11 mouse cellular contexts compared by ENCODE assay signal in genomic region chr11:117954819-117955218, GRCm38 (mm10). TPM values are rescaled to one million over a fixed set of nuclear protein-coding genes. Genes with fewer than 3 reads are reported as not detected.
A peak's percentile ranks its signal among the peaks of the same experiment; 100 is the strongest.
DNase-seq lines count a peak whose midpoint lies in the region; ATAC-seq and TF ChIP-seq lines count a peak whose summit lies in the region.
"Had no signal": no experiment of that assay in that cellular context is flagged by ENCODE, and none has a peak within 500 bp of the region (broad histone marks: within the 10 kb centered on the region; RNA-seq: fewer than 3 reads in every experiment).

No protein-coding gene starts in this region.

- peaks cover 9% of the 10 kb centered on the region for H3K4me1 ChIP-seq in hindbrain, postnatal 0 days (ENCODE audit: insufficient read depth, low read length)
- H3K4me1 ChIP-seq in hindbrain, embryonic 13.5 days (replicated peaks), result peaks cover 34% of the 10 kb centered on the region
- H3K4me1 ChIP-seq in intestine, embryonic 16.5 days (ENCODE audit: control insufficient read depth, insufficient read depth, low read length), result peaks cover 30% of the 10 kb centered on the region
- peaks cover 1% of the 10 kb centered on the region for H3K4me1 ChIP-seq in neural tube, embryonic 14.5 days (ENCODE audit: control insufficient read depth, insufficient read depth, low read length)
- H3K4me1 ChIP-seq in midbrain, postnatal 0 days (ENCODE audit: insufficient read depth, low read length), result peaks cover 3% of the 10 kb centered on the region; the same call in 1 of the 2 replicates

- no peak for TF ChIP-seq CTCF in hindbrain, postnatal 0 days (IDR thresholded peaks at IDR 0.05; ENCODE audit: low read depth)
- TF ChIP-seq CTCF in midbrain, postnatal 0 days (IDR thresholded peaks at IDR 0.05), result no peak

- H3K27ac ChIP-seq in hindbrain, postnatal 0 days, result no peak overlapping the region
- H3K27ac ChIP-seq in hindbrain, embryonic 13.5 days, result no peak overlapping the region
- peak overlapping the region; percentile 30; the same call in 1 of the 2 replicates for H3K27ac ChIP-seq in intestine, embryonic 16.5 days (ENCODE audit: low read length)
- peak overlapping the region; percentile 34; the same call in 1 of the 2 replicates for H3K27ac ChIP-seq in neural tube, embryonic 14.5 days (ENCODE audit: low read depth, low read length)
- H3K27ac ChIP-seq in midbrain, postnatal 0 days (ENCODE audit: low read depth, low read length), result no peak overlapping the region

- peak; percentile 40 for DNase-seq in hindbrain, postnatal 0 days (ENCODE audit: low spot score)
- peak; percentile 46 for DNase-seq in right cerebral cortex, postnatal 14 days
- no peak for DNase-seq in right cerebral cortex, postnatal 4 days
- no peak for DNase-seq in midbrain, postnatal 0 days (ENCODE audit: low spot score)
- DNase-seq: adrenal gland, adult 8-10 months; gastrocnemius, postnatal 14 days; liver, postnatal 0 days had no signal

- 0 out of 2 replicates have a peak, but pooled peaks cover 4% of the 10 kb centered on the region for H3K27me3 ChIP-seq in hindbrain, postnatal 0 days (ENCODE audit: insufficient read depth, low read length)
- peaks cover 30% of the 10 kb centered on the region for H3K27me3 ChIP-seq in hindbrain, embryonic 13.5 days
- no peaks in the 10 kb centered on the region for H3K27me3 ChIP-seq in intestine, embryonic 16.5 days (replicated peaks; ENCODE audit: control insufficient read depth, insufficient read depth, low read length)
- H3K27me3 ChIP-seq in neural tube, embryonic 14.5 days (ENCODE audit: control insufficient read depth, insufficient read depth, low read length), result no peaks in the 10 kb centered on the region
- H3K27me3 ChIP-seq in midbrain, postnatal 0 days (ENCODE audit: insufficient read depth, low read length), result no peaks in the 10 kb centered on the region

- ATAC-seq in hindbrain, postnatal 0 days, result no peak
- no peak for ATAC-seq in hindbrain, embryonic 13.5 days (ENCODE audit: low FRiP score)
- ATAC-seq in intestine, embryonic 16.5 days, result no peak
- no peak for ATAC-seq in neural tube, embryonic 14.5 days (ENCODE audit: low read depth)
- no peak for ATAC-seq in midbrain, postnatal 0 days (ENCODE audit: low FRiP score)
- ATAC-seq: forebrain, embryonic 16.5 days had no signal

- no peak overlapping the region for H3K4me3 ChIP-seq in hindbrain, postnatal 0 days (ENCODE audit: low read length)
- H3K4me3 ChIP-seq in hindbrain, embryonic 13.5 days, result no peak overlapping the region
- H3K4me3 ChIP-seq in intestine, embryonic 16.5 days (ENCODE audit: low read length), result no peak overlapping the region
- no peak overlapping the region for H3K4me3 ChIP-seq in neural tube, embryonic 14.5 days (ENCODE audit: low read depth, low read length)
- no peak overlapping the region for H3K4me3 ChIP-seq in midbrain, postnatal 0 days (ENCODE audit: low read depth, low read length)

- 69% methylated on average over 9 of the region's 9 CpGs for WGBS in hindbrain, postnatal 0 days
- 81% methylated on average over 9 of the region's 9 CpGs for WGBS in hindbrain, embryonic 13.5 days
- WGBS in intestine, embryonic 16.5 days, result 74% methylated on average over 9 of the region's 9 CpGs
- 79% methylated on average over 9 of the region's 9 CpGs for WGBS in neural tube, embryonic 14.5 days
- 81% methylated on average over 9 of the region's 9 CpGs for WGBS in midbrain, postnatal 0 days

- H3K9me3 ChIP-seq in hindbrain, postnatal 0 days (ENCODE audit: low read length), result no peaks in the 10 kb centered on the region
- no peaks in the 10 kb centered on the region for H3K9me3 ChIP-seq in hindbrain, embryonic 13.5 days
- H3K9me3 ChIP-seq in intestine, embryonic 16.5 days (ENCODE audit: control insufficient read depth, low read length), result no peaks in the 10 kb centered on the region
- H3K9me3 ChIP-seq in neural tube, embryonic 14.5 days (ENCODE audit: control insufficient read depth, low read length), result no peaks in the 10 kb centered on the region
- no peaks in the 10 kb centered on the region for H3K9me3 ChIP-seq in midbrain, postnatal 0 days (ENCODE audit: low read length)

- no peaks in the 10 kb centered on the region for H3K36me3 ChIP-seq in hindbrain, postnatal 0 days (ENCODE audit: insufficient read depth, low read length)
- no peaks in the 10 kb centered on the region for H3K36me3 ChIP-seq in hindbrain, embryonic 13.5 days
- H3K36me3 ChIP-seq in intestine, embryonic 16.5 days (ENCODE audit: control insufficient read depth, insufficient read depth, low read length), result no peaks in the 10 kb centered on the region
- H3K36me3 ChIP-seq in neural tube, embryonic 14.5 days (ENCODE audit: control insufficient read depth, insufficient read depth, low read length), result no peaks in the 10 kb centered on the region
- no peaks in the 10 kb centered on the region for H3K36me3 ChIP-seq in midbrain, postnatal 0 days (ENCODE audit: insufficient read depth, low read length)

- H3K4me2 ChIP-seq in hindbrain, postnatal 0 days (ENCODE audit: low read depth, low read length), result no peak overlapping the region
- H3K4me2 ChIP-seq in hindbrain, embryonic 13.5 days, result no peak overlapping the region
- H3K4me2 ChIP-seq in intestine, embryonic 16.5 days (ENCODE audit: low read depth, low read length), result no peak overlapping the region
- H3K4me2 ChIP-seq in neural tube, embryonic 14.5 days (ENCODE audit: low read depth, low read length), result no peak overlapping the region
- no peak overlapping the region for H3K4me2 ChIP-seq in midbrain, postnatal 0 days (ENCODE audit: low read depth, low read length, poor library complexity, severe bottlenecking)

- no peak overlapping the region for H3K9ac ChIP-seq in hindbrain, postnatal 0 days (replicated peaks; ENCODE audit: low read length)
- no peak overlapping the region for H3K9ac ChIP-seq in hindbrain, embryonic 13.5 days
- no peak overlapping the region for H3K9ac ChIP-seq in intestine, embryonic 16.5 days (ENCODE audit: low read depth, low read length)
- no peak overlapping the region for H3K9ac ChIP-seq in neural tube, embryonic 14.5 days (replicated peaks; ENCODE audit: low read depth, low read length)
- no peak overlapping the region for H3K9ac ChIP-seq in midbrain, postnatal 0 days (replicated peaks; ENCODE audit: low read length, poor library complexity, severe bottlenecking)
- H3K9ac ChIP-seq: liver, postnatal 0 days had no signal

RNA-seq across cellular contexts. Expression of gene Socs3, which starts 15.0 kb away (rescaled TPM):
- 12.3 and 12.4 TPM in 2 replicates for total RNA-seq in hindbrain, postnatal 0 days (2014; rRNA removed)
- polyA plus RNA-seq in hindbrain, postnatal 0 days (2015; fragmentation: Nextera tagmentation; extraction: Ambion mirVana), result 6.0 and 7.0 TPM in 2 replicates
- 8.3 and 8.8 TPM in 2 replicates for polyA plus RNA-seq in hindbrain, embryonic 13.5 days (2015; fragmentation: Nextera tagmentation; extraction: Ambion mirVana)
- 18.9 and 21.2 TPM in 2 replicates for polyA plus RNA-seq in intestine, embryonic 16.5 days (2015; fragmentation: Nextera tagmentation; extraction: Ambion mirVana)
- polyA plus RNA-seq in neural tube, embryonic 14.5 days (2014; fragmentation: Nextera tagmentation; extraction: Ambion mirVana), result 2.2 and 5.1 TPM in 2 replicates
- 7.3 and 8.5 TPM in 2 replicates for total RNA-seq in midbrain, postnatal 0 days (2014; rRNA removed)
- 4.4 and 4.9 TPM in 2 replicates for polyA plus RNA-seq in midbrain, postnatal 0 days (2015; fragmentation: Nextera tagmentation; extraction: Ambion mirVana)

RNA-seq across cellular contexts. Expression of gene Pgs1, which starts 31.3 kb away (rescaled TPM):
- total RNA-seq in hindbrain, postnatal 0 days (2014; rRNA removed), result 72.7 and 85.0 TPM in 2 replicates
- 57.2 and 58.3 TPM in 2 replicates for polyA plus RNA-seq in hindbrain, postnatal 0 days (2015; fragmentation: Nextera tagmentation; extraction: Ambion mirVana)
- 47.4 and 47.6 TPM in 2 replicates for polyA plus RNA-seq in hindbrain, embryonic 13.5 days (2015; fragmentation: Nextera tagmentation; extraction: Ambion mirVana)
- 33.9 and 35.7 TPM in 2 replicates for polyA plus RNA-seq in intestine, embryonic 16.5 days (2015; fragmentation: Nextera tagmentation; extraction: Ambion mirVana)
- polyA plus RNA-seq in neural tube, embryonic 14.5 days (2014; fragmentation: Nextera tagmentation; extraction: Ambion mirVana), result 49.9 and 52.6 TPM in 2 replicates
- 62.0 and 72.2 TPM in 2 replicates for total RNA-seq in midbrain, postnatal 0 days (2014; rRNA removed)
- 55.0 and 61.8 TPM in 2 replicates for polyA plus RNA-seq in midbrain, postnatal 0 days (2015; fragmentation: Nextera tagmentation; extraction: Ambion mirVana)

Comparison
In these comparisons a context has a peak if more than half of its experiments do, and no peak if none do; other contexts are left out.
1. DNase-seq: peak in hindbrain, postnatal 0 days (single experiment) and right cerebral cortex, postnatal 14 days (single experiment); none in right cerebral cortex, postnatal 4 days (single experiment) and midbrain, postnatal 0 days (single experiment).
2. H3K27ac ChIP-seq: peak in intestine, embryonic 16.5 days (single experiment) and neural tube, embryonic 14.5 days (single experiment); none in hindbrain, postnatal 0 days (single experiment), hindbrain, embryonic 13.5 days (single experiment) and midbrain, postnatal 0 days (single experiment).